Mouse (Mus musculus): ENCODE data around the gene Pgls. TPM values are rescaled to one million over a fixed set of nuclear protein-coding genes. Genes with fewer than 3 reads are reported as not detected.

The Pgls gene
- polyA plus RNA-seq, 1 experiment from 2014 or later: 205 TPM

DNA sequence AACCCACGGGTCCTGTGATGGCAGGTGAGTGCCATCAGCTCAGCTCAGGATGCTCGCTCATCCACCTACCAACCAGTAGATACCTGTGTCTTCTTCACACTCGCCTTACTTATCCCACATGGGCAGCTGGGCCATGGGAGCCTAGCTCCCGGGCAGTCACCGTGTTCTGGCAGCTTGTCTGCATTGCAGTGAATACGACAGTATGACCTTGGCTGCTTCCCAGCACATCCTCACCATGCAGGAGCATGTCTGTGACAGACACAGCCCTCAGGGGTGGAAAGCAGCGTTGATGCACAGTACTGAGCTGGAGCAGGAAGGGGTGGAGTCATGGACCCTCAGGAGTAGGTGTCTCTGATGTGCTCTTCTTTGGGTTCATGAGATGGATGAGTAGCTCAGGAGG lies 17.6 kb upstream of the Pgls start:
- no peak overlapping the region for H3K4me2 ChIP-seq (ENCODE audit: low read depth, low read length)
- H3K4me1 ChIP-seq (ENCODE audit: control insufficient read depth, insufficient read depth, low read length): peaks cover 25% of the 10 kb centered on the region
- H3K9me3 ChIP-seq (replicated peaks; ENCODE audit: control insufficient read depth, low read length): no peaks in the 10 kb centered on the region
- no peak overlapping the region for H3K27ac ChIP-seq (ENCODE audit: low read length)
- H3K9ac ChIP-seq (ENCODE audit: low read length): no peak overlapping the region
- no peaks in the 10 kb centered on the region for H3K27me3 ChIP-seq (ENCODE audit: control insufficient read depth, insufficient read depth, low read length)
- WGBS: 57% methylated on average over 7 of the region's 7 CpGs
- no peak for ATAC-seq (replicated peaks; ENCODE audit: extremely low read depth, insufficient read depth, low FRiP score)
- H3K4me3 ChIP-seq (ENCODE audit: low read length): no peak overlapping the region
- no peaks in the 10 kb centered on the region for H3K36me3 ChIP-seq (ENCODE audit: control insufficient read depth, insufficient read depth)

DNA sequence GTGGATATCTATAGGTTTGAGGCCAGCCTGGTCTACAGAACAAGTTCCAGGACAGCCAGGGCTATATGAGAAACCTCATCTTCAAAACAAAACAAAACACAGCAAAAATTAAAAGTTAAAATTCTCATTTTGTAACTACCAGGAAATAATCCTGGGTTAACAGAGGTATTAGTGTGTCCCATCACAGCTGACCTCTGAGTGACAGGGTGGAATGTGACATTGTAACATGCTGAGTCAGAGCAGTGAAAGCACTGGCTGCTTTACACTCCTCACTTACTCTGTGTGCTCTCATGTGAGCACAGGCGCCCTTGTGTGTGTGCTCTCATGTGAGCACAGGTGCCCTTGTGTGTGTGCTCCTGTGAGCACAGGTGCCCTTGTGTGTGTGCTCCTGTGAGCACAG lies 17.0 kb upstream of the Pgls start:
- no peak for ATAC-seq (replicated peaks; ENCODE audit: extremely low read depth, insufficient read depth, low FRiP score)
- H3K4me1 ChIP-seq (ENCODE audit: control insufficient read depth, insufficient read depth, low read length): peaks cover 24% of the 10 kb centered on the region
- H3K4me2 ChIP-seq (ENCODE audit: low read depth, low read length): no peak overlapping the region
- no peak overlapping the region for H3K9ac ChIP-seq (ENCODE audit: low read length)
- no peaks in the 10 kb centered on the region for H3K9me3 ChIP-seq (replicated peaks; ENCODE audit: control insufficient read depth, low read length)
- no peak overlapping the region for H3K4me3 ChIP-seq (ENCODE audit: low read length)
- 35% methylated on average over 1 of the region's 1 CpGs for WGBS
- no peak overlapping the region for H3K27ac ChIP-seq (ENCODE audit: low read length)
- no peaks in the 10 kb centered on the region for H3K27me3 ChIP-seq (ENCODE audit: control insufficient read depth, insufficient read depth, low read length)
- no peaks in the 10 kb centered on the region for H3K36me3 ChIP-seq (ENCODE audit: control insufficient read depth, insufficient read depth)

DNA sequence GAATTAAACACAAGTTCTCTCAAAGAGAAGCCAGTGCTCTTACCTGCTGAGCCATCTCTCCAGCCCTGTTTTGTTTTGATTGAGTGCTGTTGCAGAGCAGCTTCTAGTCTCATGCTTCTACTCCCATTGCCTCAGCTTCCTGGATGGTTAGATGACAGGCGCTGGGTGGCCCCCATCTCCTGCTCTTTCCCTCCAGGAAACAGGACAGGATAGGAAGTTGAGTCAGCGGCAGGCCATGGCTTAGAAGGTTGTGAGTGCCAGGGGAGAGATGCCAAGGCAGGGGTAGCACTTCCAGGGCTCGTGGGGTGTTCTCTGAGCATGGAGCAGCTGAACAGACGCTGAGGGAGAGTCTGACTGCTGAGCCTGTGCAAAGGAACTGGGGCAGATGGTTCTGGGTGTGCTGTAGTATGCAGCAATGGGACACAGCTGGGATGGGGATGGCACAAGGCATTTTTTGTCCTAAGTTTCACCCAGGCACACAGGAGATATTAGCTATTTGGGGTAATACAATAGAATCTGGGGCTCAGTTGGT lies 14.1 kb upstream of the Pgls start:
- H3K4me3 ChIP-seq (ENCODE audit: low read length): no peak overlapping the region
- H3K4me1 ChIP-seq (ENCODE audit: control insufficient read depth, insufficient read depth, low read length): peaks cover 7% of the 10 kb centered on the region; the same call in 1 of the 2 replicates
- H3K36me3 ChIP-seq (ENCODE audit: control insufficient read depth, insufficient read depth): peaks cover 6% of the 10 kb centered on the region
- ATAC-seq (replicated peaks; ENCODE audit: extremely low read depth, insufficient read depth, low FRiP score): no peak
- no peaks in the 10 kb centered on the region for H3K9me3 ChIP-seq (replicated peaks; ENCODE audit: control insufficient read depth, low read length)
- no peak overlapping the region for H3K4me2 ChIP-seq (ENCODE audit: low read depth, low read length)
- no peak overlapping the region for H3K9ac ChIP-seq (ENCODE audit: low read length)
- H3K27me3 ChIP-seq (ENCODE audit: control insufficient read depth, insufficient read depth, low read length): no peaks in the 10 kb centered on the region
- WGBS: 48% methylated on average over 4 of the region's 4 CpGs
- H3K27ac ChIP-seq (ENCODE audit: low read length): no peak overlapping the region

DNA sequence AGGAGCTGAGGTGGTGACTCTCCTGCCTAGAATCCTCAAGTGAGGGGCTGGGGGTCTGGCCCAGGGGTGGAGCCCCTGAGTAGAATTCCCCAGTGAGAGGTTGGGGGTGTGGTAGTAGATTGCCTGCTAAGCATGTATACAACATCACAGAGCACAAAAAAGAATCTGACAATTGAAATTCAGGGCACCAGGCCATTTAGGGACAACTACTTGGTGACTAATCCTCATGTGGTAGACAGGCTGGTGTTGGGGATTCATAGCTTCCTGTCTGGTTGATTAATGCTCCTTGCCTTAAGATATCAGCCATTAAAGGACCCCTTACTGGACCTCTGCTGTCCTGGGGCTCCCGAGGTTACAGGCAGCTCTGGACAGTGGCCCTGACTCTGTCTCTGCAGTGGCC lies 13.0 kb upstream of the Pgls start:
- Histone ChIP-seq H3K36me3 (ENCODE audit: control insufficient read depth, insufficient read depth) (peaks cover 6% of the 10 kb centered on the region), H3K4me3 (ENCODE audit: low read length) (no peak overlapping the region), H3K27me3 (ENCODE audit: control insufficient read depth, insufficient read depth, low read length) (no peaks in the 10 kb centered on the region), H3K9me3 (replicated peaks; ENCODE audit: control insufficient read depth, low read length) (no peaks in the 10 kb centered on the region), H3K4me1 (ENCODE audit: control insufficient read depth, insufficient read depth, low read length) (0 out of 2 replicates have a peak, but pooled peaks cover 2% of the 10 kb centered on the region), H3K27ac (ENCODE audit: low read length) (no peak overlapping the region), H3K4me2 (ENCODE audit: low read depth, low read length) (no peak overlapping the region), H3K9ac (ENCODE audit: low read length) (no peak overlapping the region)
- 71% methylated on average over 1 of the region's 1 CpGs for WGBS
- no peak for ATAC-seq (replicated peaks; ENCODE audit: extremely low read depth, insufficient read depth, low FRiP score)

DNA sequence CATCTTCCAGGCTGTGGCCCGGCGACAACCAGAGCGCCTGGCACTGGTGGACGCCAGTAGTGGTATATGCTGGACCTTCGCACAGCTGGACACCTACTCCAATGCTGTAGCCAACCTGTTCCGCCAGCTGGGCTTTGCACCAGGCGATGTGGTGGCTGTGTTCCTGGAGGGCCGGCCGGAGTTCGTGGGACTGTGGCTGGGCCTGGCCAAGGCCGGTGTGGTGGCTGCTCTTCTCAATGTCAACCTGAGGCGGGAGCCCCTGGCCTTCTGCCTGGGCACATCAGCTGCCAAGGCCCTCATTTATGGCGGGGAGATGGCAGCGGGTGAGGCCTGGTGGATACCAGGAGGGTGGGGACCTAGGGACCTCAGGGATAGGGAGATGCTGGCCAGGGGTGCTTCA lies 12.5 kb upstream of the Pgls start:
- Histone ChIP-seq H3K27ac (ENCODE audit: low read length) (no peak overlapping the region), H3K9ac (ENCODE audit: low read length) (no peak overlapping the region), H3K4me3 (ENCODE audit: low read length) (no peak overlapping the region), H3K4me1 (ENCODE audit: control insufficient read depth, insufficient read depth, low read length) (0 out of 2 replicates have a peak, but pooled peaks cover 2% of the 10 kb centered on the region), H3K9me3 (replicated peaks; ENCODE audit: control insufficient read depth, low read length) (no peaks in the 10 kb centered on the region), H3K36me3 (ENCODE audit: control insufficient read depth, insufficient read depth) (peaks cover 7% of the 10 kb centered on the region), H3K4me2 (ENCODE audit: low read depth, low read length) (no peak overlapping the region), H3K27me3 (ENCODE audit: control insufficient read depth, insufficient read depth, low read length) (no peaks in the 10 kb centered on the region)
- 83% methylated on average over 14 of the region's 14 CpGs for WGBS
- no peak for ATAC-seq (replicated peaks; ENCODE audit: extremely low read depth, insufficient read depth, low FRiP score)

DNA sequence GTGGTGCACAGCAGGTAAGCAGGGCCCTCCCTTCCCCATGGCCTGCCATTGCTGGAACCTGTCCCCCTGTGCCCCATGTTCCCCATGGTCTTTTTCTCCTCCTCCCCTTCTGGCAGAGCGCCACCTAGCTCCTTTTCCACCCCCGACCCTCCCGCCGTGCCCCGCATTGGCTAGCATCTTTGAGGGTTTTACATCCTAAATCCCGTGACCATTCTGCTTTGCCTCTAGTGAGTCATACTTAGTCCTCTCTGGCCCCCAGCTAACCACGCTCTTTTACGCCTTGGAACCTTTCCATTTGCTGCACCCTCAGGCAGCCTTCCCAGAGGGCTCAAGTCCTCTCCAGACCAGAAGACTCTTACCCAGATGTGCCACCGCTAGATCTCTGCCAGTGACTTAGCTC lies 11.8 kb upstream of the Pgls start:
- no peak overlapping the region for H3K4me3 ChIP-seq (ENCODE audit: low read length)
- ATAC-seq (replicated peaks; ENCODE audit: extremely low read depth, insufficient read depth, low FRiP score): no peak
- 55% methylated on average over 9 of the region's 9 CpGs for whole genome bisulfite sequencing

DNA sequence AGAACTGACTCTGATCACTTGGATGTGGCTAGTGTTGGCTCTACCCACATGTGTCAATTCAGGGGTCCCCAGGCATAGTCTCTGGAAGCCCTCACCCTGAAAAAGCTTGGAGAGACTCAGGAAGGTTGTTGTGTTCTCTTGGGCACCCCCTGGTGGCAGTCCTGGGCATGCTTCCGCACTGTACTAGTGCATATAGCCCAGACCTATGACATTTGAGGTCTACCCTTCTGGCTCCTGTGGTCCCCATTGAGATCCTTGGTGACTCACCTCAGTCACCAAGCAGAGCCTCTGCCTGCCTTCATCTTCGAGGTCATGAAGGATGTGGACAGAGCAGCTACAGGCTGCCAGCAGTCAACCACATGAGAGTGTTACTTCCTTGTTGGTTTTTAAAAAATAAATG lies 5.1 kb upstream of the Pgls start:
- ATAC-seq (replicated peaks; ENCODE audit: extremely low read depth, insufficient read depth, low FRiP score): no peak
- Histone ChIP-seq H3K36me3 (ENCODE audit: control insufficient read depth, insufficient read depth) (0 out of 2 replicates have a peak, but pooled peaks cover 5% of the 10 kb centered on the region), H3K4me1 (ENCODE audit: control insufficient read depth, insufficient read depth, low read length) (peaks cover 8% of the 10 kb centered on the region; the same call in 1 of the 2 replicates), H3K9me3 (replicated peaks; ENCODE audit: control insufficient read depth, low read length) (no peaks in the 10 kb centered on the region), H3K27me3 (ENCODE audit: control insufficient read depth, insufficient read depth, low read length) (no peaks in the 10 kb centered on the region), H3K9ac (ENCODE audit: low read length) (no peak overlapping the region), H3K4me2 (ENCODE audit: low read depth, low read length) (no peak overlapping the region), H3K4me3 (ENCODE audit: low read length) (no peak overlapping the region), H3K27ac (ENCODE audit: low read length) (no peak overlapping the region)
- WGBS: 70% methylated on average over 2 of the region's 2 CpGs

More for the DNA sequence above, 11.8 kb upstream of the Pgls start:
- no peak overlapping the region for H3K9ac ChIP-seq (ENCODE audit: low read length)
- H3K27me3 ChIP-seq (ENCODE audit: control insufficient read depth, insufficient read depth, low read length): no peaks in the 10 kb centered on the region
- no peak overlapping the region for H3K4me2 ChIP-seq (ENCODE audit: low read depth, low read length)
- peaks cover 11% of the 10 kb centered on the region for H3K36me3 ChIP-seq (ENCODE audit: control insufficient read depth, insufficient read depth)
- H3K27ac ChIP-seq (ENCODE audit: low read length): no peak overlapping the region
- no peaks in the 10 kb centered on the region for H3K4me1 ChIP-seq (ENCODE audit: control insufficient read depth, insufficient read depth, low read length)
- no peaks in the 10 kb centered on the region for H3K9me3 ChIP-seq (replicated peaks; ENCODE audit: control insufficient read depth, low read length)

DNA sequence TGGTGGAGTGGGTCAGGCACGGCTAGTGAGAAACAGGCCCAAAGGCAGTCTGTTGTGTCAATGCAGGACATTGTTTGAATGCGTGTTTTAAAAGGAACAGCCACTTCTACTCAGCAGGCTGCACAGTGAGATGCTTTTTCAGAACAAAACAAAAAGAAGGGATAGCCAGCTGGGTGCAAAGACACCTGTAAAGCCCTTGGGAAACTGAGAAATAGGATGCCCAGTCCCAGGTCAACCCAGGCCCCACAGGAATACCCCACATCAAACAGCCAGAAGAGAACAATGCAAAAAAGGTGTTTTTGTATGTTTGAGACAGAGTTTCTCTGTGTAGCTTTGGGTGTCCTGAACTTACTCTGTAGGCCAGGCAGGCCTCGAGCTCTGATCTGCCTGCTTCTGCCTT lies 3.2 kb upstream of the Pgls start:
- Histone ChIP-seq H3K9me3 (replicated peaks; ENCODE audit: control insufficient read depth, low read length) (no peaks in the 10 kb centered on the region), H3K27ac (ENCODE audit: low read length) (no peak overlapping the region), H3K27me3 (ENCODE audit: control insufficient read depth, insufficient read depth, low read length) (no peaks in the 10 kb centered on the region), H3K4me1 (ENCODE audit: control insufficient read depth, insufficient read depth, low read length) (peaks cover 18% of the 10 kb centered on the region), H3K9ac (ENCODE audit: low read length) (no peak overlapping the region), H3K4me3 (ENCODE audit: low read length) (no peak overlapping the region), H3K36me3 (ENCODE audit: control insufficient read depth, insufficient read depth) (0 out of 2 replicates have a peak, but pooled peaks cover 5% of the 10 kb centered on the region), H3K4me2 (ENCODE audit: low read depth, low read length) (no peak overlapping the region)
- WGBS: 79% methylated on average over 3 of the region's 3 CpGs
- ATAC-seq (replicated peaks; ENCODE audit: extremely low read depth, insufficient read depth, low FRiP score): no peak

DNA sequence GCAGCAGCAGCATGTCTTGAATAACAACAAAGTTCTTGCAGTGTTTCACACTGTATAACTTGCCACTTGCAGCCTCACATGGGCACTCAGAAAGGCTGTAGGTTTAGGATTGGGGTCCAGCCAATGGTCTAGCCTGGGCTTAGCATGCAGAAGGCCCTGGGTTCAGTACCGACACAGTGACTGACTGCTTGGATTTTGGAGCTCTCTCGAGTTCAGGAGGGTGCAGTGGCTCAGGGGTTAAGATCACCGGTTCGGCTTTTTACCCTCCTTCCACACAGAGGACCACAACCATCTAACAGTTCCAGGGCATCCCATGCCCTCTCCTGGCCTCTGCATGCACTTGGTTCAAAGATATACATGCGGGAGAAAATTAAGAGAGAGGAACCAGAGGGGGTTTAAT lies 959 bp upstream of the Pgls start:
- H3K27ac ChIP-seq (ENCODE audit: low read length): peak overlapping the region; percentile 100
- no peak for ATAC-seq (replicated peaks; ENCODE audit: extremely low read depth, insufficient read depth, low FRiP score)
- no peaks in the 10 kb centered on the region for H3K36me3 ChIP-seq (ENCODE audit: control insufficient read depth, insufficient read depth)
- no peaks in the 10 kb centered on the region for H3K27me3 ChIP-seq (ENCODE audit: control insufficient read depth, insufficient read depth, low read length)
- H3K9me3 ChIP-seq (replicated peaks; ENCODE audit: control insufficient read depth, low read length): no peaks in the 10 kb centered on the region
- H3K9ac ChIP-seq (ENCODE audit: low read length): peak overlapping the region; percentile 98
- 20% methylated on average over 5 of the region's 5 CpGs for WGBS
- H3K4me2 ChIP-seq (ENCODE audit: low read depth, low read length): peak overlapping the region; percentile 98
- H3K4me3 ChIP-seq (ENCODE audit: low read length): peak overlapping the region; percentile 87
- peaks cover 22% of the 10 kb centered on the region for H3K4me1 ChIP-seq (ENCODE audit: control insufficient read depth, insufficient read depth, low read length)
